Mouse (Mus musculus) hindbrain, embryonic 16.5 days (tissue): ENCODE measurements around the gene Lrrc32. TPM values are rescaled to one million over a fixed set of nuclear protein-coding genes. Genes with fewer than 3 reads are reported as not detected.

Source experiments
- ATAC-seq: fragments of 200-750 bp; cut with Nextera tagmentation; 2 replicates; pipeline ENCODE4 v1.8.0; 2017; ENCODE audit warnings: moderate TSS enrichment, moderate library complexity
- H3K27ac ChIP-seq: fragments of 300-500 bp; sonication (generic); 2 replicates; pipeline ENCODE4 v1.5.1; 2014; ENCODE audit warnings: low read depth, mild to moderate bottlenecking, control low read depth, low read length, moderate library complexity
- H3K27me3 ChIP-seq: fragments of 300-500 bp; sonication (generic); replicated peaks from 2 replicates; pipeline ENCODE4 v1.6.1; 2014; ENCODE audit warnings: low read length; ENCODE audit not compliant: control insufficient read depth, insufficient read depth
- H3K36me3 ChIP-seq: fragments of 300-500 bp; sonication (generic); 2 replicates; pipeline ENCODE4 v1.6.1; 2014; ENCODE audit warnings: mild to moderate bottlenecking, low read length, moderate library complexity, mixed read lengths; ENCODE audit not compliant: control insufficient read depth, insufficient read depth
- H3K4me1 ChIP-seq: fragments of 300-500 bp; sonication (generic); 2 replicates; pipeline ENCODE4 v1.6.1; 2014; ENCODE audit warnings: low read depth, low read length; ENCODE audit not compliant: control insufficient read depth, insufficient read depth
- H3K4me2 ChIP-seq: fragments of 300-500 bp; sonication (generic); 2 replicates; pipeline ENCODE4 v1.6.1; 2014; ENCODE audit warnings: mild to moderate bottlenecking, low read length, control low read depth, moderate library complexity
- H3K4me3 ChIP-seq: fragments of 300-500 bp; sonication (generic); 2 replicates; pipeline ENCODE4 v1.5.1; 2014; ENCODE audit warnings: mild to moderate bottlenecking, low read length, control low read depth, moderate library complexity
- H3K9ac ChIP-seq: fragments of 300-500 bp; sonication (generic); 2 replicates; pipeline ENCODE4 v1.6.1; 2014; ENCODE audit warnings: low read depth, mild to moderate bottlenecking, control low read depth, low read length, moderate library complexity
- H3K9me3 ChIP-seq: fragments of 300-500 bp; sonication (generic); 2 replicates; pipeline ENCODE4 v1.6.1; 2014; ENCODE audit warnings: mild to moderate bottlenecking, low read length, moderate library complexity; ENCODE audit not compliant: control insufficient read depth
- WGBS: fragments of 180-500 bp; shearing (Covaris S2); extraction: QIAGEN DNeasy Blood & Tissue Kit; methylation state at CpG from one replicate; pipeline ENCODE4 v1.1.7; 2014; 5-methylcytosine and 5-hydroxymethylcytosine counted together
- polyA plus RNA-seq: library from polyadenylated mRNA; unstranded; fragments of >200 nt; fragmentation: Nextera tagmentation; extraction: Ambion mirVana; gene quantifications from 2 replicates; pipeline ENCODE4 v1.2.1, GENCODE M21; 2015

The Lrrc32 gene
- polyA plus RNA-seq, 1 experiment from 2014 or later, result 4.1 TPM

DNA sequence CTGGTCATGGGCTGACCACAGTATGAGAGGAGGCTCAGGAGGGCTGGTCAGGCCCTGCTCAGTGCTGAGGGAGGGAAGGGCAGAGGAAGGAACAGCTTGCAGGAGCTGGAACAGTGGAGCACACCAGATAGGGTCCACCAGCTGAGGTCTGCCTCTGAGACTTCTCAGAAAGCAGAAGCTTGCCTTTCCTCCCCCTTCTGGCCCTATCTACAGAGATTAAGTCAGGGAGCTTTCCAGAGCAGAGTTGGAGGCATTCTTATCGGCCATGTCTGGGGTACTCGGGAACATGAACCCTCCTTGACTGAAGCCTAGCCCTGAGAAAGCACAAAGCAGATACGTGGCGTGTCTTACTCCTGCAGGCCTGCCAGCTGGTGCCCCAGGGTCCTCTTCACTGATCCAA lies 46.8 kb downstream of the Lrrc32 start:
- H3K9me3 ChIP-seq, result no peaks in the 10 kb centered on the region
- H3K36me3 ChIP-seq, result no peaks in the 10 kb centered on the region
- H3K4me3 ChIP-seq, result no peak overlapping the region
- no peak for ATAC-seq
- WGBS, result 90% methylated on average over 4 of the region's 4 CpGs
- peaks cover 10% of the 10 kb centered on the region for H3K4me1 ChIP-seq
- H3K27me3 ChIP-seq, result no peaks in the 10 kb centered on the region
- no peak overlapping the region for H3K9ac ChIP-seq
- H3K27ac ChIP-seq, result no peak overlapping the region
- H3K4me2 ChIP-seq, result no peak overlapping the region

DNA sequence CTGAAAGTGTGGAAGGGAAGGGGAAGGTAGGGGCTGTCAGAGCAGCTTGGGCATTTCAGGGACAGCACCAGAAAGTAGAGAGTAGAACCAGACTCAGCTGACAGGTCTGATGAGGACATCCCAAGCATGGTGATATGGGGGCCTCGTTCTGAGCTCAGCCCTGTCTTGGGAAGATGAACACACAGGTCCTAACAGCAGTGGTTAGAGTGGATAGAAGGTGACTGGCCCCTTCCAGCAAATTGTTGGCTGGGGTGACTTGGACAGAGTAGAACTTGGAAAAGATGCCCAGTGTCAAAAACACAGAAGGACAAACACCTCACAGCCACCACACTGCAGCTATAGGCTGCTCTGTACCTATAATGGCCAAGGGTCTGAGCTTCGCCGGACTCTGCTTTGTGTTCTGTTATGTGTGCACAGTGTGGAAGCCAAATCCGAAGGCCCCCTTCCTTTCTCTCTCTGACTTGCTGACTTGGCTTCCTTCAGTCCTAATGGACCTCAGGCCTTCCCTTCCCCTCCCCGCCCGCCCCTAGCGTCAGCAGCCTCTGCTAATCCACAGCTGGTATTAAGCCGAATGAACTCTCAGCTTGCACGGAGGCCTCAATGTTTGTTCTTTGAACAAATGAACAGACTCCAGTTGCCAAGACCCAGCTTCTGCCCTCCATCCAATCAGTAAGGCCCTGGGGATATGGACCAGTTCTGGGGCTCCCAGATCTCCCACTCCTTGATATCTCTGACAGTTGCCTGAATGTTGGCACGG lies 48.3 kb downstream of the Lrrc32 start:
- Histone ChIP-seq H3K4me2 (no peak overlapping the region), H3K4me3 (no peak overlapping the region), H3K27me3 (no peaks in the 10 kb centered on the region), H3K36me3 (no peaks in the 10 kb centered on the region), H3K9ac (no peak overlapping the region; the same call in 1 of the 2 replicates), H3K27ac (peak overlapping the region; percentile 54), H3K4me1 (peaks cover 10% of the 10 kb centered on the region), H3K9me3 (no peaks in the 10 kb centered on the region)
- ATAC-seq, result peak; percentile 45
- 37% methylated on average over 10 of the region's 10 CpGs for WGBS

- no peaks in the 10 kb centered on the region for H3K36me3 ChIP-seq
- H3K27ac ChIP-seq, result peak overlapping the region; percentile 54
- no peak overlapping the region; the same call in 1 of the 2 replicates for H3K9ac ChIP-seq
- H3K9me3 ChIP-seq, result no peaks in the 10 kb centered on the region
- no peak overlapping the region for H3K4me2 ChIP-seq
- peak; percentile 34 for ATAC-seq
- H3K27me3 ChIP-seq, result no peaks in the 10 kb centered on the region
- 23% methylated on average over 8 of the region's 8 CpGs for WGBS
- H3K4me1 ChIP-seq, result peaks cover 10% of the 10 kb centered on the region
- no peak overlapping the region for H3K4me3 ChIP-seq
Measured at GRCm38 (mm10) chr7:98537967-98538573, 49.0 kb downstream of the Lrrc32 start.

DNA sequence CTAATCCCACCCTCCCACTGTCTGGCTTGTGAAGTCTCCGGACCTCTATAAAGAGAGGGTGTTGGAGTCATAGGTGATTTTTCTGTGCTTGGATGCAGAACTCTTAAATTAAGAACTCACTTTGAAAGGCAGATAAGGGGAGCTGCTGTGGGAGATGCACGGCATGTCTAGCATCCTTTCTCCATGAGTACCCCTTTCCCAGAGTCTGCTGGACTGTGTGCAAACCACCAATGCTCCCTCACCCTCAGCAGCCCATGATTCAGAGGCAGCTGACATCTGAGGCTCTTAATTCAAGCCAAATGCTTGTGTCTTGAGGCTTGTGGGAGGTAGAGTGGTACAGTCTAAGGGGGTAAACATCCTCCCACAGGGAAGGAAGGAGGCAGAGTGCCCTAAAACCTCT lies 51.8 kb downstream of the Lrrc32 start:
- no peaks in the 10 kb centered on the region for H3K9me3 ChIP-seq
- no peak overlapping the region for H3K27ac ChIP-seq
- no peaks in the 10 kb centered on the region for H3K36me3 ChIP-seq
- WGBS, result 68% methylated on average over 2 of the region's 2 CpGs
- no peak for ATAC-seq
- H3K4me3 ChIP-seq, result no peak overlapping the region
- H3K4me2 ChIP-seq, result no peak overlapping the region
- peaks cover 10% of the 10 kb centered on the region for H3K4me1 ChIP-seq
- H3K9ac ChIP-seq, result no peak overlapping the region
- no peaks in the 10 kb centered on the region for H3K27me3 ChIP-seq

DNA sequence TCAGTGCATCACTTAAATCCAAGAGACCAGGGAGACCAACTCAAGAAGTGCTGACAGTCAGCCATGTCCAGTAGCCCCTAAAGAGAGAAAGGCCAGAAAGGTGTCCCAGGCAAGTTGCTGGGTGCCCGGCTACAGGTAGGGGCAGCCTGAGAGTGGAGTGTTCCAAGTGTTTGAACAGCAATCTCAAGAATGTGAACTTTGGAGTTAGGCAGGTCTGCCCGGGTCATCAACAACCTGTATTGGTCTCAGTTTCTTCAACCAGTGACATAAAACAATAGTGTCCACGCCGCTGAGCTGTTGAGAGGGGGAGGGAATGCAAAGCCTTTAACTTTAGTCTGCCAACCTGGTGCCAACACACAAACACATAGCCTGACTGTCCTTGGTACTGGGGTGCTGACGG lies 52.5 kb downstream of the Lrrc32 start:
- no peak overlapping the region for H3K9ac ChIP-seq
- ATAC-seq, result no peak
- 98% methylated on average over 5 of the region's 5 CpGs for WGBS
- H3K27ac ChIP-seq, result no peak overlapping the region
- peaks cover 10% of the 10 kb centered on the region for H3K4me1 ChIP-seq
- no peaks in the 10 kb centered on the region for H3K27me3 ChIP-seq
- no peaks in the 10 kb centered on the region for H3K9me3 ChIP-seq
- H3K36me3 ChIP-seq, result no peaks in the 10 kb centered on the region
- no peak overlapping the region for H3K4me2 ChIP-seq
- no peak overlapping the region for H3K4me3 ChIP-seq

- Histone ChIP-seq H3K9me3 (no peaks in the 10 kb centered on the region), H3K4me2 (no peak overlapping the region), H3K4me3 (no peak overlapping the region), H3K27me3 (no peaks in the 10 kb centered on the region), H3K4me1 (peaks cover 10% of the 10 kb centered on the region), H3K36me3 (no peaks in the 10 kb centered on the region), H3K27ac (no peak overlapping the region), H3K9ac (no peak overlapping the region)
- ATAC-seq, result no peak
- 95% methylated on average over 3 of the region's 3 CpGs for WGBS
Measured at GRCm38 (mm10) chr7:98542267-98542666, 53.2 kb downstream of the Lrrc32 start.

GRCm38 (mm10) chr7:98542731-98543142 lies 53.7 kb downstream of the Lrrc32 start:
- no peak overlapping the region for H3K4me2 ChIP-seq
- ATAC-seq, result no peak
- no peak overlapping the region for H3K27ac ChIP-seq
- H3K36me3 ChIP-seq, result no peaks in the 10 kb centered on the region
- 67% methylated on average over 6 of the region's 6 CpGs for WGBS
- H3K9me3 ChIP-seq, result no peaks in the 10 kb centered on the region
- no peaks in the 10 kb centered on the region for H3K27me3 ChIP-seq
- H3K4me3 ChIP-seq, result no peak overlapping the region
- H3K9ac ChIP-seq, result no peak overlapping the region
- H3K4me1 ChIP-seq, result peaks cover 6% of the 10 kb centered on the region

GRCm38 (mm10) chr7:98543853-98544370 lies 54.8 kb downstream of the Lrrc32 start:
- 56% methylated on average over 11 of the region's 11 CpGs for WGBS
- ATAC-seq, result no peak

DNA sequence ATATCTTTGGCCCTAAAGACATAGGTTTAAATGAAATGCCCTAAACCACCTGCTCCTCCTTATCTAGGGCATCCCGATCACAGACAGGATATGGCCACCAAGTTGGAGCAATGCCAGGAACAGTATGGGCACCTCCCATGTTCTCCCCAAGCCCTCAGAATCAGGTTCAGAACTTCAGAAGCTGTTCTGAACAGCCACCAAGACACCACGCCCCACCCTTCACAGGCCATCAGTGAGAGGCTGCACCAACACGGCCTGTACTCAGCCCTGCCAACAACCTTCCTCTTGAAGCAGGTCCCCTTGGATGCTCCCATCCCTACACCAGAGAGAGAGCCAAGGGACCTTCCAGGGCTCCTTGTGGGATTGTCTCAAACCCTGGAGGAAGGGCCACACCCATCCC lies 55.5 kb downstream of the Lrrc32 start:
- no peak for ATAC-seq
- 88% methylated on average over 3 of the region's 3 CpGs for WGBS
- no peak overlapping the region for H3K4me3 ChIP-seq
- H3K36me3 ChIP-seq, result no peaks in the 10 kb centered on the region
- no peaks in the 10 kb centered on the region for H3K9me3 ChIP-seq
- H3K27ac ChIP-seq, result no peak overlapping the region
- H3K4me2 ChIP-seq, result no peak overlapping the region
- H3K4me1 ChIP-seq, result no peaks in the 10 kb centered on the region
- no peaks in the 10 kb centered on the region for H3K27me3 ChIP-seq
- no peak overlapping the region for H3K9ac ChIP-seq

More at GRCm38 (mm10) chr7:98543853-98544370, 54.8 kb downstream of the Lrrc32 start:
- H3K4me2 ChIP-seq, result no peak overlapping the region
- no peaks in the 10 kb centered on the region for H3K36me3 ChIP-seq
- no peaks in the 10 kb centered on the region for H3K4me1 ChIP-seq
- no peaks in the 10 kb centered on the region for H3K9me3 ChIP-seq
- H3K27ac ChIP-seq, result no peak overlapping the region
- no peaks in the 10 kb centered on the region for H3K27me3 ChIP-seq
- no peak overlapping the region for H3K4me3 ChIP-seq
- H3K9ac ChIP-seq, result no peak overlapping the region
